Mouse (Mus musculus): ENCODE measurements at regions not wholly inside any gene's neighbourhood (a gene's known extent, or its start where the extent isn't known, plus 50 kb on each side); places are given as distances from the start of the nearest gene placed in this dataset.

GRCm38 (mm10) chr7:66571451-66571850 is 117.9 kb downstream of the Asb7 start:
- TF ChIP-seq CTCF (IDR thresholded peaks at IDR 0.05; ENCODE audit: insufficient read depth, low read length), result no peak
- TF ChIP-seq POLR2A (IDR thresholded peaks at IDR 0.05; ENCODE audit: borderline replicate concordance, extremely low read depth, low read depth, low read length), result no peak

All from lung, adult 2 months (tissue).